Mouse (Mus musculus): ENCODE results near the gene Cd9.

GRCm38 (mm10) chr6:125433257-125433656 lies 61.3 kb downstream of the Cd9 start:
- TF ChIP-seq CTCF (IDR thresholded peaks at IDR 0.05) (no peak), POLR2A (IDR thresholded peaks at IDR 0.05; ENCODE audit: insufficient read depth, low read depth, low read length) (no peak), EP300 (IDR thresholded peaks at IDR 0.05; ENCODE audit: insufficient read depth, low read depth, low read length) (no peak)
